ENCODE assay signal across 8 mouse cellular contexts in genomic region chr5:21644891-21645438, GRCm38 (mm10). TPM values are rescaled to one million over a fixed set of nuclear protein-coding genes. Genes with fewer than 3 reads are reported as not detected.
DNase-seq lines count a peak whose midpoint lies in the region; ATAC-seq and TF ChIP-seq lines count a peak whose summit lies in the region.

No protein-coding gene starts in this region.

- intact Hi-C loops in left cerebral cortex, adult 2 months (cut with DNase I): loop anchor here (10.0 kb wide), 1 partner anchor 590 kb away; the partner anchor contains the start of gene Ptpn12

- TF ChIP-seq CTCF in left cerebral cortex, adult 2 months (IDR thresholded peaks at IDR 0.05): no peak; the same call in 1 of the 2 replicates

- DNase-seq in left cerebral cortex, adult 2 months (ENCODE audit: extremely low spot score in 1 of 2, low spot score in 2 of 2): no peak
- no peak for DNase-seq in left cerebral cortex, adult 8-10 months (ENCODE audit: low spot score in 2 of 2)
- DNase-seq in right cerebral cortex, postnatal 14 days: no peak
- DNase-seq in ovary, postnatal 14 days (ENCODE audit: low spot score): no peak
- DNase-seq in urinary bladder, adult 18-20 months (ENCODE audit: low spot score in 2 of 2): no peak

- H3K4me1 ChIP-seq in embryonic facial prominence, embryonic 12.5 days: peaks cover 11% of the 10 kb centered on the region; the same call in 1 of the 2 replicates
- H3K4me1 ChIP-seq in intestine, embryonic 15.5 days (replicated peaks): peaks cover 10% of the 10 kb centered on the region
- H3K4me1 ChIP-seq in neural tube, embryonic 12.5 days: peaks cover 11% of the 10 kb centered on the region

- H3K27ac ChIP-seq in left cerebral cortex, adult 2 months: peak overlapping the region; percentile 66; the same call in 1 of the 2 replicates
- H3K27ac ChIP-seq in embryonic facial prominence, embryonic 12.5 days: 0 out of 2 replicates have a peak overlapping the region, but pooled peaks have one; percentile 37
- no peak overlapping the region for H3K27ac ChIP-seq in intestine, embryonic 15.5 days
- H3K27ac ChIP-seq in neural tube, embryonic 12.5 days: peak overlapping the region; percentile 51; the same call in 1 of the 2 replicates

- 12% methylated on average over 14 of the region's 14 CpGs for WGBS in embryonic facial prominence, embryonic 12.5 days
- WGBS in intestine, embryonic 15.5 days: 15% methylated on average over 14 of the region's 14 CpGs
- 12% methylated on average over 14 of the region's 14 CpGs for WGBS in neural tube, embryonic 12.5 days

- H3K9ac ChIP-seq in embryonic facial prominence, embryonic 12.5 days: 0 out of 2 replicates have a peak overlapping the region, but pooled peaks have one; percentile 20
- H3K9ac ChIP-seq in intestine, embryonic 15.5 days: no peak overlapping the region
- H3K9ac ChIP-seq in neural tube, embryonic 12.5 days: peak overlapping the region; percentile 38; the same call in 1 of the 2 replicates

- no peaks in the 10 kb centered on the region for H3K27me3 ChIP-seq in embryonic facial prominence, embryonic 12.5 days
- no peaks in the 10 kb centered on the region for H3K27me3 ChIP-seq in intestine, embryonic 15.5 days (replicated peaks)
- no peaks in the 10 kb centered on the region for H3K27me3 ChIP-seq in neural tube, embryonic 12.5 days (replicated peaks)

- H3K4me3 ChIP-seq in left cerebral cortex, adult 2 months: peak overlapping the region; percentile 47
- H3K4me3 ChIP-seq in embryonic facial prominence, embryonic 12.5 days: peak overlapping the region; percentile 84
- H3K4me3 ChIP-seq in intestine, embryonic 15.5 days (replicated peaks): peak overlapping the region; percentile 84
- H3K4me3 ChIP-seq in neural tube, embryonic 12.5 days: peak overlapping the region; percentile 79

- ATAC-seq in embryonic facial prominence, embryonic 12.5 days (ENCODE audit: insufficient number of reproducible peaks, insufficient read depth, low FRiP score, low TSS enrichment): peak; percentile 5; the same call in 1 of the 2 replicates
- no peak for ATAC-seq in intestine, embryonic 15.5 days
- no peak; the same call in 1 of the 2 replicates for ATAC-seq in neural tube, embryonic 12.5 days (ENCODE audit: low FRiP score, low read depth)

- peaks cover 18% of the 10 kb centered on the region for H3K36me3 ChIP-seq in embryonic facial prominence, embryonic 12.5 days
- no peaks in the 10 kb centered on the region for H3K36me3 ChIP-seq in intestine, embryonic 15.5 days
- H3K36me3 ChIP-seq in neural tube, embryonic 12.5 days: peaks cover 21% of the 10 kb centered on the region

- H3K4me2 ChIP-seq in embryonic facial prominence, embryonic 12.5 days (replicated peaks): peak overlapping the region; percentile 82
- peak overlapping the region; percentile 81 for H3K4me2 ChIP-seq in intestine, embryonic 15.5 days (replicated peaks)
- H3K4me2 ChIP-seq in neural tube, embryonic 12.5 days (replicated peaks): peak overlapping the region; percentile 72

- no peaks in the 10 kb centered on the region for H3K9me3 ChIP-seq in embryonic facial prominence, embryonic 12.5 days
- no peaks in the 10 kb centered on the region for H3K9me3 ChIP-seq in intestine, embryonic 15.5 days
- no peaks in the 10 kb centered on the region for H3K9me3 ChIP-seq in neural tube, embryonic 12.5 days

RNA-seq across cellular contexts. Expression of gene Fbxl13, which starts 0.5 kb away (rescaled TPM):
- under 1 TPM; 0.18 to 0.19 TPM for total RNA-seq in left cerebral cortex, adult 2 months (2021)
- under 1 TPM; 0.23 to 0.70 (median 0.32) TPM for total RNA-seq in left cerebral cortex, adult 8-10 months (2022)
- 0.09 and 0.10 TPM in 2 replicates for polyA plus RNA-seq in embryonic facial prominence, embryonic 12.5 days (2016; fragmentation: Nextera tagmentation; extraction: Ambion mirVana)
- polyA plus RNA-seq in intestine, embryonic 15.5 days (2015; fragmentation: Nextera tagmentation; extraction: Ambion mirVana): 0.11 and 0.20 TPM in 2 replicates
- polyA plus RNA-seq in neural tube, embryonic 12.5 days (2016; fragmentation: Nextera tagmentation; extraction: Ambion mirVana): 0.22 and 0.39 TPM in 2 replicates

RNA-seq across cellular contexts. Expression of gene Armc10, which starts 0.6 kb away (rescaled TPM):
- total RNA-seq in left cerebral cortex, adult 2 months (2021): 10 to 100 TPM; 19.2 to 20.9 TPM
- total RNA-seq in left cerebral cortex, adult 8-10 months (2022): 10 to 100 TPM; 20.0 to 21.6 (median 20.7) TPM
- 58.2 and 58.4 TPM in 2 replicates for polyA plus RNA-seq in embryonic facial prominence, embryonic 12.5 days (2016; fragmentation: Nextera tagmentation; extraction: Ambion mirVana)
- 33.5 and 37.2 TPM in 2 replicates for polyA plus RNA-seq in intestine, embryonic 15.5 days (2015; fragmentation: Nextera tagmentation; extraction: Ambion mirVana)
- polyA plus RNA-seq in neural tube, embryonic 12.5 days (2016; fragmentation: Nextera tagmentation; extraction: Ambion mirVana): 64.4 and 69.6 TPM in 2 replicates

RNA-seq across cellular contexts. Expression of gene Napepld, which starts 56.2 kb away (rescaled TPM):
- 10 to 100 TPM; 13.5 to 15.5 TPM for total RNA-seq in left cerebral cortex, adult 2 months (2021)
- total RNA-seq in left cerebral cortex, adult 8-10 months (2022): 10 to 100 TPM; 11.6 to 13.2 (median 12.2) TPM
- 3.2 and 3.3 TPM in 2 replicates for polyA plus RNA-seq in embryonic facial prominence, embryonic 12.5 days (2016; fragmentation: Nextera tagmentation; extraction: Ambion mirVana)
- 3.4 TPM in 2 replicates for polyA plus RNA-seq in intestine, embryonic 15.5 days (2015; fragmentation: Nextera tagmentation; extraction: Ambion mirVana)
- polyA plus RNA-seq in neural tube, embryonic 12.5 days (2016; fragmentation: Nextera tagmentation; extraction: Ambion mirVana): 5.4 and 5.5 TPM in 2 replicates
